ENCODE assay signal across 10 mouse cellular contexts in the genomic region with DNA sequence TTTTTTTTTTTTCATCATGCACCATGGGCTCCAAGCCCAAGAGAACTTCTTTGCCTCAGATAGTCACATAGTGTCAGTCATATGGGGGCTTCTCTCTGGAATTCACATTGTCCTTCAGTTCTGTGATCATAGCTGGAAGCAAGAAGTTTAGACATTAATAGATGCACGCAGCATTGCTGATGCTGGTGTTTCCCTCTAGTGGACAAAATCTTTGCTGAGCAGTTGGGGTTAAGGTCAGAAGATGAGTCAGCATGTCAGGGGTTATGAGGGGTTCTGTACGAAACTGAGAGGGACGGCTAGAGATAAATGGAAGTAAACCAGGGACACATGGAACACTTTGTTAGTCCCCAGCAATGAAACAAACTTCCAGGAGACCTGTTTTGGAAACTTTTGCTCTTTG.
DNase-seq lines count a peak whose midpoint lies in the region; TF ChIP-seq lines count a peak whose summit lies in the region.
"Had no signal": no experiment of that assay in that cellular context is flagged by ENCODE, and none has a peak within 500 bp of the region (broad histone marks: within the 10 kb centered on the region; RNA-seq: fewer than 3 reads in every experiment).

No protein-coding gene starts in this region.

- H3K4me1 ChIP-seq in thymus, adult 2 months (replicated peaks; ENCODE audit: control insufficient read depth, insufficient read depth, low read length) = peaks cover 7% of the 10 kb centered on the region
- H3K4me1 ChIP-seq: limb, embryonic 15.5 days had no signal

- no peak overlapping the region for H3K27ac ChIP-seq in thymus, adult 2 months (ENCODE audit: control insufficient read depth, insufficient read depth, low read length)
- H3K27ac ChIP-seq: limb, embryonic 15.5 days had no signal

- WGBS in thymus, adult 2 months = 15% methylated on average over 3 of the region's 3 CpGs

- no peak for TF ChIP-seq POLR2A in thymus, adult 2 months (IDR thresholded peaks at IDR 0.05; ENCODE audit: control insufficient read depth, extremely low read depth, insufficient read depth, low read length, poor library complexity)

- no peak overlapping the region for H3K4me3 ChIP-seq in thymus, adult 2 months (ENCODE audit: control insufficient read depth, insufficient read depth, low read length)
- H3K4me3 ChIP-seq: limb, embryonic 15.5 days had no signal

- H3K27me3 ChIP-seq in thymus, adult 2 months (ENCODE audit: control insufficient read depth, insufficient read depth, low read length) = no peaks in the 10 kb centered on the region
- H3K27me3 ChIP-seq: limb, embryonic 15.5 days had no signal

- peak; percentile 8 to 45 for DNase-seq in heart, adult 18-20 months
- no peak for DNase-seq in heart, postnatal 25 days (ENCODE audit: low spot score)
- DNase-seq in thymus, adult 2 months = peak; percentile 37
- no peak for DNase-seq in thymus, postnatal 4 days
- DNase-seq in embryo, embryonic 9.5 days (ENCODE audit: extremely low spot score) = peak; percentile 44
- no peak for DNase-seq in layer of hippocampus, postnatal 36 days
- no peak for DNase-seq in layer of hippocampus, postnatal 14 days (ENCODE audit: low spot score in 2 of 2)
- no peak for DNase-seq in spleen, postnatal 4 days (ENCODE audit: low spot score in 2 of 2)
- DNase-seq: cerebellum, postnatal 10 days had no signal

- TF ChIP-seq CTCF in thymus, adult 2 months (IDR thresholded peaks at IDR 0.05; ENCODE audit: borderline replicate concordance, control insufficient read depth, extremely low read depth, insufficient read depth, low read length, poor library complexity) = no peak

- no peaks in the 10 kb centered on the region for H3K36me3 ChIP-seq in thymus, adult 2 months (ENCODE audit: control insufficient read depth, insufficient read depth, low read length)
- H3K36me3 ChIP-seq: limb, embryonic 15.5 days had no signal

- intact Hi-C loops in heart, postnatal 25 days (cut with DNase I) = loop anchor here (5.0 kb wide), 1 partner anchor 100 kb away; no protein-coding TSS in a partner anchor

Comparison
In these comparisons a context has a peak if more than half of its experiments do, and no peak if none do; other contexts are left out.
1. DNase-seq: peak in heart, adult 18-20 months (2 of 2), thymus, adult 2 months (single experiment) and embryo, embryonic 9.5 days (single experiment); none in heart, postnatal 25 days (single experiment), thymus, postnatal 4 days (single experiment), layer of hippocampus, postnatal 36 days (0 of 2), layer of hippocampus, postnatal 14 days (0 of 2) and spleen, postnatal 4 days (0 of 2).